Mouse (Mus musculus): Measurements from ENCODE around the gene Kbtbd12. TPM values are rescaled to one million over a fixed set of nuclear protein-coding genes. Genes with fewer than 3 reads are reported as not detected.
A peak's percentile ranks its signal among the peaks of the same experiment; 100 is the strongest.

Kbtbd12 gene
- polyA plus RNA-seq, 1 experiment from 2014 or later: 0.32 TPM

- 54% methylated on average over 6 of the region's 6 CpGs for WGBS
- 0 out of 2 replicates have a peak, but pooled peaks have one; percentile 9 for ATAC-seq
- H3K4me1 ChIP-seq (ENCODE audit: control insufficient read depth, insufficient read depth, low read length): peaks cover 14% of the 10 kb centered on the region
- H3K9ac ChIP-seq (ENCODE audit: low read depth, low read length): no peak overlapping the region
- no peak overlapping the region for H3K4me2 ChIP-seq (ENCODE audit: low read depth, low read length)
- no peaks in the 10 kb centered on the region for H3K9me3 ChIP-seq (ENCODE audit: control insufficient read depth, low read length)
- no peak overlapping the region for H3K4me3 ChIP-seq (ENCODE audit: low read length)
- H3K27ac ChIP-seq (ENCODE audit: low read length): no peak overlapping the region
- H3K27me3 ChIP-seq (replicated peaks; ENCODE audit: control insufficient read depth, insufficient read depth, low read length): no peaks in the 10 kb centered on the region
- H3K36me3 ChIP-seq (ENCODE audit: control insufficient read depth, insufficient read depth, low read length): no peaks in the 10 kb centered on the region
These were observed 6.5 kb downstream of the Kbtbd12 start for GRCm38 (mm10) chr6:88631293-88631692.

DNA sequence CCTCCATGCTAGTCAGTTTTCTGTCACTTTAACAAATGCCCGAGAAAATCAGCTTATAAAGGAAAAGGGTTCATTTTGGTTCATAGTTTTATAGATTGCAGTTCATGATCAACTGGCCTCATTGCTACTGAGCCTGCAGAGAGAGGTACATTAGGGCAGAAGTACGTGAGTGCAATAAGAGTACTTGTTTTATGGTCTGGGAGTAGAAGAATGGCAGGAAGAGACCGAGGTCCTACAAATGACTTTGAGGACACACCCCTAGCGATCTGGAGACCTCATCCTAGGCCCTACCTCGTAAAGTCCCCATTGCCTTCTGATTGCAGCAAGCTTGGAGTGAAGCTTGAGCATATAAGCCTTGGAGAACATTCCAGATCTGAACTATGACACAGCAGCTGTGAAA is 7.2 kb downstream of the Kbtbd12 start:
- Histone ChIP-seq H3K4me2 (ENCODE audit: low read depth, low read length) (no peak overlapping the region), H3K27ac (ENCODE audit: low read length) (peak overlapping the region; percentile 17; the same call in 1 of the 2 replicates), H3K4me1 (ENCODE audit: control insufficient read depth, insufficient read depth, low read length) (peaks cover 14% of the 10 kb centered on the region), H3K36me3 (ENCODE audit: control insufficient read depth, insufficient read depth, low read length) (no peaks in the 10 kb centered on the region), H3K9ac (ENCODE audit: low read depth, low read length) (no peak overlapping the region), H3K27me3 (replicated peaks; ENCODE audit: control insufficient read depth, insufficient read depth, low read length) (no peaks in the 10 kb centered on the region), H3K4me3 (ENCODE audit: low read length) (no peak overlapping the region), H3K9me3 (ENCODE audit: control insufficient read depth, low read length) (no peaks in the 10 kb centered on the region)
- 42% methylated on average over 5 of the region's 5 CpGs for WGBS
- peak; percentile 81 for ATAC-seq

GRCm38 (mm10) chr6:88629821-88630220 is 7.9 kb downstream of the Kbtbd12 start:
- H3K27me3 ChIP-seq (replicated peaks; ENCODE audit: control insufficient read depth, insufficient read depth, low read length): no peaks in the 10 kb centered on the region
- no peaks in the 10 kb centered on the region for H3K36me3 ChIP-seq (ENCODE audit: control insufficient read depth, insufficient read depth, low read length)
- ATAC-seq: no peak
- no peak overlapping the region for H3K4me2 ChIP-seq (ENCODE audit: low read depth, low read length)
- no peaks in the 10 kb centered on the region for H3K9me3 ChIP-seq (ENCODE audit: control insufficient read depth, low read length)
- H3K4me1 ChIP-seq (ENCODE audit: control insufficient read depth, insufficient read depth, low read length): peaks cover 14% of the 10 kb centered on the region
- WGBS: 85% methylated on average over 2 of the region's 2 CpGs
- H3K9ac ChIP-seq (ENCODE audit: low read depth, low read length): no peak overlapping the region
- H3K4me3 ChIP-seq (ENCODE audit: low read length): no peak overlapping the region
- no peak overlapping the region for H3K27ac ChIP-seq (ENCODE audit: low read length)

DNA sequence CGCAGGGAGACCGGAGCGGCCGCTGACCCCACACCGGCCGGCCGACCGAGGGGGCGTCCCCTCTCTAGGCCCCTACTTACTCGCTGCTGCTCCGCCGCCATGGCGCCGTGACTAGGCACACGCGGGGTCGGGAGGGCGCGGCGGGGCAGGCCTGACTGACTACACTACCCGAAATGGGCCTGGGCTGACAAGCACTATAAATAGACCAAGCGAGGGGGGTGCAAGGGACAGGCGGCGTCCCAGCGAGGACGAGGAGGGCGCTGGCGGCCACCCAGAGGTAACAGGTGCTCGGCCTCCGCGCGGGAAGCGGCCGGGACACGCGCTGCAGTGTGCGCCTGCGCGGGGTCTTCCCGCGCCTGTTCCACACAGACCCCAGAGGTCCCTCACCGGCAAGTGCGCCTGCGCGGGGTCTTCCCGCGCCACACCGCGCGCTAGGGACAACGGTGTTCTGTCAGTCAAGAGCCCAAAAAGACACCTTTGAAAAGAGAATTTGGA is 10.4 kb downstream of the Kbtbd12 start:
- no peak overlapping the region for H3K27ac ChIP-seq (ENCODE audit: low read length)
- ATAC-seq: peak; percentile 71
- H3K9ac ChIP-seq (ENCODE audit: low read depth, low read length): peak overlapping the region; percentile 75
- peak overlapping the region; percentile 54 for H3K4me3 ChIP-seq (ENCODE audit: low read length)
- H3K36me3 ChIP-seq (ENCODE audit: control insufficient read depth, insufficient read depth, low read length): no peaks in the 10 kb centered on the region
- H3K4me2 ChIP-seq (ENCODE audit: low read depth, low read length): peak overlapping the region; percentile 98
- peaks cover 14% of the 10 kb centered on the region for H3K4me1 ChIP-seq (ENCODE audit: control insufficient read depth, insufficient read depth, low read length)
- H3K27me3 ChIP-seq (replicated peaks; ENCODE audit: control insufficient read depth, insufficient read depth, low read length): no peaks in the 10 kb centered on the region
- under 1% methylated on average over 51 of the region's 51 CpGs for WGBS
- no peaks in the 10 kb centered on the region for H3K9me3 ChIP-seq (ENCODE audit: control insufficient read depth, low read length)

- peak overlapping the region; percentile 54 for H3K4me3 ChIP-seq (ENCODE audit: low read length)
- H3K9me3 ChIP-seq (ENCODE audit: control insufficient read depth, low read length): no peaks in the 10 kb centered on the region
- 18% methylated on average over 11 of the region's 11 CpGs for WGBS
- H3K9ac ChIP-seq (ENCODE audit: low read depth, low read length): peak overlapping the region; percentile 75
- H3K27ac ChIP-seq (ENCODE audit: low read length): no peak overlapping the region
- peaks cover 14% of the 10 kb centered on the region for H3K4me1 ChIP-seq (ENCODE audit: control insufficient read depth, insufficient read depth, low read length)
- H3K4me2 ChIP-seq (ENCODE audit: low read depth, low read length): peak overlapping the region; percentile 98
- no peaks in the 10 kb centered on the region for H3K27me3 ChIP-seq (replicated peaks; ENCODE audit: control insufficient read depth, insufficient read depth, low read length)
- H3K36me3 ChIP-seq (ENCODE audit: control insufficient read depth, insufficient read depth, low read length): no peaks in the 10 kb centered on the region
- no peak for ATAC-seq
These were observed 10.8 kb downstream of the Kbtbd12 start for GRCm38 (mm10) chr6:88626912-88627311.

- no peaks in the 10 kb centered on the region for H3K27me3 ChIP-seq (replicated peaks; ENCODE audit: control insufficient read depth, insufficient read depth, low read length)
- peaks cover 14% of the 10 kb centered on the region for H3K4me1 ChIP-seq (ENCODE audit: control insufficient read depth, insufficient read depth, low read length)
- no peaks in the 10 kb centered on the region for H3K9me3 ChIP-seq (ENCODE audit: control insufficient read depth, low read length)
- WGBS: 23% methylated on average over 4 of the region's 4 CpGs
- H3K4me2 ChIP-seq (ENCODE audit: low read depth, low read length): no peak overlapping the region
- no peak overlapping the region for H3K9ac ChIP-seq (ENCODE audit: low read depth, low read length)
- no peak overlapping the region for H3K4me3 ChIP-seq (ENCODE audit: low read length)
- no peak overlapping the region for H3K27ac ChIP-seq (ENCODE audit: low read length)
- ATAC-seq: no peak
- no peaks in the 10 kb centered on the region for H3K36me3 ChIP-seq (ENCODE audit: control insufficient read depth, insufficient read depth, low read length)
These were observed 11.3 kb downstream of the Kbtbd12 start for GRCm38 (mm10) chr6:88626462-88626861.

- Histone ChIP-seq H3K27me3 (replicated peaks; ENCODE audit: control insufficient read depth, insufficient read depth, low read length) (no peaks in the 10 kb centered on the region), H3K4me2 (ENCODE audit: low read depth, low read length) (no peak overlapping the region), H3K4me1 (ENCODE audit: control insufficient read depth, insufficient read depth, low read length) (peaks cover 3% of the 10 kb centered on the region), H3K27ac (ENCODE audit: low read length) (no peak overlapping the region), H3K36me3 (ENCODE audit: control insufficient read depth, insufficient read depth, low read length) (no peaks in the 10 kb centered on the region), H3K4me3 (ENCODE audit: low read length) (no peak overlapping the region), H3K9ac (ENCODE audit: low read depth, low read length) (no peak overlapping the region), H3K9me3 (ENCODE audit: control insufficient read depth, low read length) (no peaks in the 10 kb centered on the region)
- WGBS: 75% methylated on average over 4 of the region's 4 CpGs
- ATAC-seq: no peak
These were observed 15.8 kb downstream of the Kbtbd12 start for GRCm38 (mm10) chr6:88621816-88622481.

- no peak for ATAC-seq
- H3K4me3 ChIP-seq (ENCODE audit: low read length): no peak overlapping the region
- 60% methylated on average over 5 of the region's 5 CpGs for WGBS
- no peak overlapping the region for H3K9ac ChIP-seq (ENCODE audit: low read depth, low read length)
- H3K4me2 ChIP-seq (ENCODE audit: low read depth, low read length): no peak overlapping the region
- no peaks in the 10 kb centered on the region for H3K9me3 ChIP-seq (ENCODE audit: control insufficient read depth, low read length)
- H3K4me1 ChIP-seq (ENCODE audit: control insufficient read depth, insufficient read depth, low read length): no peaks in the 10 kb centered on the region
- no peak overlapping the region for H3K27ac ChIP-seq (ENCODE audit: low read length)
- no peaks in the 10 kb centered on the region for H3K36me3 ChIP-seq (ENCODE audit: control insufficient read depth, insufficient read depth, low read length)
- H3K27me3 ChIP-seq (replicated peaks; ENCODE audit: control insufficient read depth, insufficient read depth, low read length): no peaks in the 10 kb centered on the region
These were observed 18.2 kb downstream of the Kbtbd12 start for GRCm38 (mm10) chr6:88619542-88619941.

GRCm38 (mm10) chr6:88615352-88615751 is 22.4 kb downstream of the Kbtbd12 start:
- H3K9ac ChIP-seq (ENCODE audit: low read depth, low read length): no peak overlapping the region
- no peaks in the 10 kb centered on the region for H3K9me3 ChIP-seq (ENCODE audit: control insufficient read depth, low read length)
- WGBS: 59% methylated on average over 2 of the region's 2 CpGs
- H3K27ac ChIP-seq (ENCODE audit: low read length): no peak overlapping the region
- H3K4me2 ChIP-seq (ENCODE audit: low read depth, low read length): no peak overlapping the region
- no peaks in the 10 kb centered on the region for H3K36me3 ChIP-seq (ENCODE audit: control insufficient read depth, insufficient read depth, low read length)
- H3K4me1 ChIP-seq (ENCODE audit: control insufficient read depth, insufficient read depth, low read length): no peaks in the 10 kb centered on the region
- no peaks in the 10 kb centered on the region for H3K27me3 ChIP-seq (replicated peaks; ENCODE audit: control insufficient read depth, insufficient read depth, low read length)
- no peak for ATAC-seq
- no peak overlapping the region for H3K4me3 ChIP-seq (ENCODE audit: low read length)

DNA sequence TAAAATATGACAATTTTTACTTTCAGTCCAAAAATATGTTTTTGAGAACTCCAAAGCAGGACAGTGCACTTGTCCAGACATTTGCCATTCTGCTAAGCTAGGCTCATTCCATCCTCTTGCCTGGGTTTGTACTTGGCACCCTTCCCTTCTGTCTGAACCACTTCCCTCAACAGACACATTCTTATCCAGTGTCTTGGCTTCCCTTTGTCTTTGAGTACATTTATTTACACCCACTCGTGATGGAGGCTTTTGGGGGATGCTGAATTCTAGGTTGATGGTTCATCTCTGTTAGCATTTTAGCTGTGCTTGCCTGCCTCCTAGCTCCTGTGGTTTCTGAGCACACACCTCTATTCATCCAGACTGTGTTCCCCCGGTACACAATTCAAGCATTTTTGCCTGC is 31.3 kb downstream of the Kbtbd12 start:
- H3K4me1 ChIP-seq (ENCODE audit: control insufficient read depth, insufficient read depth, low read length): no peaks in the 10 kb centered on the region
- no peaks in the 10 kb centered on the region for H3K36me3 ChIP-seq (ENCODE audit: control insufficient read depth, insufficient read depth, low read length)
- no peak for ATAC-seq
- H3K9me3 ChIP-seq (ENCODE audit: control insufficient read depth, low read length): no peaks in the 10 kb centered on the region
- no peak overlapping the region for H3K4me2 ChIP-seq (ENCODE audit: low read depth, low read length)
- WGBS: 62% methylated on average over 2 of the region's 2 CpGs
- no peak overlapping the region for H3K27ac ChIP-seq (ENCODE audit: low read length)
- no peak overlapping the region for H3K9ac ChIP-seq (ENCODE audit: low read depth, low read length)
- H3K27me3 ChIP-seq (replicated peaks; ENCODE audit: control insufficient read depth, insufficient read depth, low read length): no peaks in the 10 kb centered on the region
- H3K4me3 ChIP-seq (ENCODE audit: low read length): no peak overlapping the region

Measured in intestine, embryonic 16.5 days (tissue).